Mouse (Mus musculus) central nervous system, embryonic 18 days (tissue): ENCODE results near the gene Vwa7. TPM values are rescaled to one million over a fixed set of nuclear protein-coding genes. Genes with fewer than 3 reads are reported as not detected.

ENCODE experiments used
- polyA plus RNA-seq: library from polyadenylated mRNA; depleted of rRNA; stranded (reverse); fragments of >200 nt; gene quantifications from 2 replicates; pipeline ENCODE4 v1.2.3, GENCODE M21; 2012; rRNA removed

Vwa7 gene
- polyA plus RNA-seq, result 0.48 TPM in 2 replicates

GRCm38 (mm10) chr17:35016376-35016775 lies at the start of gene Vwa7:
Vwa7 (plus strand) TSS chr17:35016579.

GRCm38 (mm10) chr17:34969822-34970221 lies 46.6 kb upstream of the Vwa7 start, which contains the start of gene Gm20481:
Gm20481 (plus strand) TSS chr17:34969912.

DNA sequence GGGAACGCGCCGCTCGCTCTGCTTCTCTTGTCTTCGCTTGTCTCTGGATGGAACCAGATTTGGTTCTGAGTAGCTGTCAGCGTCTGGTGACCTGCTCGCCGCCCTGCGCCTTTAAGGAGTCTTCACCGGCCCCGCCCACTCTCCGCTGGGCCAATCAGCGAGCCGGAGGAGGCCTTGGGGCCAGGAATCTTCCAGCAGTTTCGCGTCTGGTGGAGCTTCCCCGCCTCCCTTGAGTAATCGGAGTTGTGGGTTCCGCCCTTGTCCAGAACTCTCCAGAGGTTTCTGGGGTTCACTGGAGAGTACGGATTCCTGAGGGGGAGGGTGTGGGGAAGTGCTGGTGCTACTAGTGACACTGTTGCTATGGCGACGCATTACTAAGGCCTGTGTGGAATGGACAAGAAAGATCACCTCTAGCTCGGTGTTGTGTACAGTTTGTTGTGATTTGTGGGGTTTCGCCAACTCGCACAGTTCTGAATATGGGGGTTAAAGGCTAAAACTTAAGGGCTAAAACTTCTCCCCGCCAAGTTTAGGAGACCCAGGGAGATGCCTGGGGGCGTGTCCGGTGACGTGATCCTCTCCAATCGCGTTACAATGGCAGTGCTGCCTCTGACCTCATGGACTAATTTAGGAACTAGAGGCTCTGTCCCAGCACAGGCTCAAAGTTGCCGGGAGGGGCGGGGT lies 44.2 kb upstream of the Vwa7 start, which contains the start of the genes Hspa1a and Hspa1l:
Hspa1a (minus strand) TSS at position 88 of the 681 bp plus-strand sequence.
Hspa1l (plus strand) TSS at position 635 of the 681 bp plus-strand sequence.

DNA sequence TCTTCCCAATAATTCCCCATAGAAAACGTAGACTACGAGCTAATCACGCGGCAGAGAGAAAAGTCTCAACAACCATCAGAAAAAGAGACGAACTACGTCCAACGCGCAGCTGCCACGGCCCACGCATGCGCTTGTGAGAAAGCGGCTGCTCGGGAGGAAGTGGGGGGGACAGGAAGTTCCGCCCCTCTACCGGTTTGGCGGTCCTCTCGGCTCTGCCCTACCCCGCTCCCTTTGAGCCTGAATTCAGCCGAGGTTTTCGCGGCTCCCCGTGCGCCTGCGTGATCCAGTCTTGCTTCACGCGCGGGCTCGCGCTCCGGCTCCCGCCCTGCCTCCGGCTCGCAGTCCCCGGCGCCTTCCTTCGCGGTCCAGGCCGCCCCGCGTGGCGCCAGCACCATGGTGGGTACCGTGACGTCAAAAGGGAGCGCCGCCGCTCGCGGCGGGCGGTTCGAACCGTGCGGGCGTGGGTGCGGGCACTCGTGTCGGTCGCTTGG lies 34.6 kb upstream of the Vwa7 start, which contains the start of gene Lsm2:
Lsm2 (plus strand) TSS at position 173 of the 491 bp plus-strand sequence.

DNA sequence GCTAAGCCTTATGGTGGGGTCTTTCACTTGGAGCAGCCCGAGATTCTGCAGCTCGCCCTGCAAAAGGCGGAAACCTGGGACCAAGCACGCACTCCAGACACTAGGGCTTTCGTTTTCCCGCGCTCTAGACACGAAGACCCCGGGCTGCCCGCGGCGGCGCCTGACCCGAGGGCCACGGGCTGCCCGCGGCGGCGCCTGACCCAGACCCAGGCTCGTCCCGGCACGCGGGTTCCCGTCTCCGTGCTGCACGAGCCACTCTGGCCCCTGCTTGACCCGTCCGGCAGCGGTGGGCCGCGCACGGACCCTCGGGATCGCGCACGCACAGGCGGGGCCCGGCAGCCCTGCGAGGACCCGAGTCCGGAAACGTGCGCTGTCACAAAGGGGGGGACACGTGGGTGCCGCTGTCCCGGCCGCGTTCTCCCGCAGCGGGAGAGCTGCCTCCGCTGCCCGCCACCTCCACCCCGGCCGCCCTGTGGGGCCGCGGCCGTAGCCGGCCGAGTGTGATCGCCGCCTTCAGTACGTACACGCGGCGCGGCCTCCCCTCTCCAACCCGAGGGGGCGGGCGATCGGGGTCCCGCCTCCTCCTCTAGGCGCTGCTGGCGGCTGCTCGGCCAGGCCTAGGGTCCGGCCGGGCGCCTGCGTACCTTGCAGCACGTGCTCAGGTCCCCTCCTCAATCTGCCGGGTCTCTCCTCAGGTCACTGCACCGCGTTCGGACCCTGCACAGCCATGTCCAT lies 15.5 kb upstream of the Vwa7 start, which contains the start of gene Vars:
Vars (plus strand) TSS at position 271 of the 735 bp plus-strand sequence.

GRCm38 (mm10) chr17:35027277-35028068 lies 11.1 kb downstream of the Vwa7 start, which contains the start of gene Sapcd1:
Sapcd1 (minus strand) TSS chr17:35028016.

GRCm38 (mm10) chr17:35046681-35047455 lies 30.5 kb downstream of the Vwa7 start, which contains the start of gene Msh5:
Msh5 (minus strand) TSS chr17:35046745.

DNA sequence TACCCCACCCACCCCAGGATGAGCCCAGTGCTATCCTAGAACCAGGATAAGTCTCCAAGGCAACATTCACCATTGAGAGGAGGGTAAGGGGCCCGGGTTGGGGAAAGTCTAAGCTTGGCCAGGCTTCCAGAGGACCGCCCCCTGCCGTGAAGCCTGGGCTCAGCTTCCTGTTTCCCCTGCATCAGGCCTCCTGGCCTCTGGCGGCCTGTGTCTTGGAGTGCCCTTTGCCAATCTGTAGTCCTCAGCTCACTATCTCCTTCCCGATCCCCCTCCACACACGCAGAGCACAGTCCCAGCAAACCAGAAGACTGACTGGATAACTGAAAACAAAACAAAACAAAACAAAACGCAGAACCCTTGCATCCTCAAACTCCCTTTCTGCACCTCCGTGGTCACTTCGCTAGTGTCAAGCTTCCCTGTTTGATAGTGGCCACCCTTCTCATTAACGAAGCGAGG lies 33.2 kb downstream of the Vwa7 start, which contains the start of gene Clic1:
Clic1 (plus strand) TSS at position 406 of the 456 bp plus-strand sequence.

GRCm38 (mm10) chr17:35058911-35059892 lies 42.8 kb downstream of the Vwa7 start, which contains the start of gene Ddah2:
Ddah2 (plus strand) TSS chr17:35059035.

DNA sequence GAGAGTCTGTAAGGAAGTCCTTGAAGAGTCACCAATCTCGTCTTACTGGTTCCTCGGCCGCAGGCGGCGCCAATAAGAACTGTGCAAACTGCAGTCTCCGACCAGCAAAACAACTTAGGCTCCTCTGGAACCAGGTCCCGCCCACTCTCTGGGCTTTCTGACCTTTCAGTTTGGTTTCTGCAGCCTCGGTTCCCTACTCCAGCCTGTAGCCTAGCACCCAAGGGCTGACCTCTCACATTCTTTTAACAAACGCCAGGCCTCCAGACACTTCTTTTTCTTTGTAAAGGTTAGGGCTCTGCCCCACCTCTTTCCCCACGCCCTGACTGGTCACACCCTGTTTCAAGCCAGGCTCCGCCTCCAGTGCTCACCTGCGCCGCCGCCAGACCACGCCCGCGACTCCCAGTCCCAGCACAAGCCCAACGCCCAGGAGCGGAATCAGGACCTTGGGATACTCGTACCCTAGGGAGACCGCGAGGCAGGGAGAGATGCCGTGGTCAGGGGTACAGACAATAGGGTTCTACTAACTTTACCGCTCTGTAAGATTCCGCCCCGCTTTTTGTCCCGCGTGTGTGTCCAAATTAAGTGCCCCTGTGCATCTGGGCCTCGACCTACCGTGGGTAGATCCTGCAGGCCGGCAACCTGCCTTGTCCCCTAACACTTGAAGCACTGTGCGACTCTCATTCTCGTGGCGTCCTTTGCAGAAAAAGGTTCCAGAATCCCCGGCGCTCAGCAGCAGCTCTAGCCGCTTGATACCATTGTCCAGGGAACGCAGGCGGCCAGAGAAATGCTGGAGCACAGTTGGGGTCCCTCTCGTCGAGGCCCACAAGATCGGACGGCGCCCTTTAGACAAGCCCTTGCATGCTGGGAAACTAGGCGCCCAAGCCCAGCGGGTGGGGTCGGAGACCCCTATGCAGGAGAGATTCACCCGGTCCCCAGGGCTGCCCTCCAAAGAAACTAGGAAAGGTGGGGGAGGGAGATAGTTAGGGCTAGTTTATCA lies 48.9 kb downstream of the Vwa7 start, which contains the start of gene Ly6g6c:
Ly6g6c (plus strand) TSS at position 438 of the 997 bp plus-strand sequence.

GRCm38 (mm10) chr17:35066084-35066483 lies 49.7 kb downstream of the Vwa7 start, which contains the start of gene Mpig6b:
Mpig6b (minus strand) TSS chr17:35066184.

Other genes starting within 250 kb of the Vwa7 start
- 0.08 TPM in 1 of 2 replicates, not detected in the other for gene Cyp21a1, start 212.0 kb upstream of the Vwa7 start, polyA plus RNA-seq
- gene Stk19, start 179.6 kb upstream of the Vwa7 start, polyA plus RNA-seq, result 75.7 and 76.3 TPM in 2 replicates
- gene Dxo, start 179.6 kb upstream of the Vwa7 start, polyA plus RNA-seq, result 61.1 and 67.6 TPM in 2 replicates
- 89.7 and 90.9 TPM in 2 replicates for gene Skiv2l, start 166.4 kb upstream of the Vwa7 start, polyA plus RNA-seq
- gene Nelfe, start 166.2 kb upstream of the Vwa7 start, polyA plus RNA-seq, result 50.7 and 54.7 TPM in 2 replicates
- gene Cfb, start 154.1 kb upstream of the Vwa7 start, polyA plus RNA-seq, result 0.29 and 2.0 TPM in 2 replicates
- gene Zbtb12, start 137.1 kb upstream of the Vwa7 start, polyA plus RNA-seq, result 73.3 and 74.1 TPM in 2 replicates
- gene Gm20547, start 134.5 kb upstream of the Vwa7 start, polyA plus RNA-seq, result 0.29 TPM in 1 of 2 replicates, not detected in the other
- gene C2, start 118.3 kb upstream of the Vwa7 start, polyA plus RNA-seq, result 2.4 and 3.2 TPM in 2 replicates
- 311 and 328 TPM in 2 replicates for gene Ehmt2, start 118.1 kb upstream of the Vwa7 start, polyA plus RNA-seq
- 0.04 and 0.06 TPM in 2 replicates for gene Slc44a4, start 102.1 kb upstream of the Vwa7 start, polyA plus RNA-seq
- 30.5 and 30.9 TPM in 2 replicates for gene Neu1, start 85.3 kb upstream of the Vwa7 start, polyA plus RNA-seq
- gene Hspa1b, start 57.3 kb upstream of the Vwa7 start, polyA plus RNA-seq, result 8.8 and 9.7 TPM in 2 replicates
- gene Gm20481, start 46.7 kb upstream of the Vwa7 start, polyA plus RNA-seq, result not detected in 2 replicates
- 13.2 and 13.5 TPM in 2 replicates for gene Hspa1a, start 44.4 kb upstream of the Vwa7 start, polyA plus RNA-seq
- gene Hspa1l, start 43.9 kb upstream of the Vwa7 start, polyA plus RNA-seq, result 0.62 and 0.90 TPM in 2 replicates
- 93.6 and 101 TPM in 2 replicates for gene Lsm2, start 34.7 kb upstream of the Vwa7 start, polyA plus RNA-seq
- 78.1 and 85.3 TPM in 2 replicates for gene Vars, start 15.6 kb upstream of the Vwa7 start, polyA plus RNA-seq
- gene Sapcd1, start 11.4 kb downstream of the Vwa7 start, polyA plus RNA-seq, result 2.1 and 2.3 TPM in 2 replicates
- gene Msh5, start 30.2 kb downstream of the Vwa7 start, polyA plus RNA-seq, result 2.7 and 3.0 TPM in 2 replicates
- 45.7 and 47.6 TPM in 2 replicates for gene Clic1, start 33.4 kb downstream of the Vwa7 start, polyA plus RNA-seq
- 243 and 254 TPM in 2 replicates for gene Ddah2, start 42.5 kb downstream of the Vwa7 start, polyA plus RNA-seq
- 2.1 TPM in 1 of 2 replicates, not detected in the other for gene Ly6g6c, start 48.8 kb downstream of the Vwa7 start, polyA plus RNA-seq
- 0.03 and 0.10 TPM in 2 replicates for gene Mpig6b, start 49.6 kb downstream of the Vwa7 start, polyA plus RNA-seq
- gene Ly6g6e, start 60.3 kb downstream of the Vwa7 start, polyA plus RNA-seq, result 6.6 and 10.1 TPM in 2 replicates
- 1.3 and 1.6 TPM in 2 replicates for gene Ly6g6d, start 61.5 kb downstream of the Vwa7 start, polyA plus RNA-seq
- 0.09 and 0.19 TPM in 2 replicates for gene Ly6g6f, start 69.0 kb downstream of the Vwa7 start, polyA plus RNA-seq
- 110 and 114 TPM in 2 replicates for gene Abhd16a, start 72.7 kb downstream of the Vwa7 start, polyA plus RNA-seq
- gene Ly6g5c, start 91.7 kb downstream of the Vwa7 start, polyA plus RNA-seq, result not detected in 2 replicates
- 2.3 TPM in 2 replicates for gene Ly6g5b, start 98.8 kb downstream of the Vwa7 start, polyA plus RNA-seq
- 17.4 and 18.3 TPM in 2 replicates for gene Gpank1, start 104.9 kb downstream of the Vwa7 start, polyA plus RNA-seq
- gene Csnk2b, start 105.5 kb downstream of the Vwa7 start, polyA plus RNA-seq, result 170 and 198 TPM in 2 replicates
- 5.2 and 5.6 TPM in 2 replicates for gene D17H6S53E, start 109.8 kb downstream of the Vwa7 start, polyA plus RNA-seq
- gene Apom, start 115.5 kb downstream of the Vwa7 start, polyA plus RNA-seq, result 0.65 and 0.84 TPM in 2 replicates
- gene Bag6, start 118.6 kb downstream of the Vwa7 start, polyA plus RNA-seq, result 237 and 290 TPM in 2 replicates
- 228 and 250 TPM in 2 replicates for gene Prrc2a, start 148.3 kb downstream of the Vwa7 start, polyA plus RNA-seq
- gene Aif1, start 159.5 kb downstream of the Vwa7 start, polyA plus RNA-seq, result 3.7 and 3.9 TPM in 2 replicates
- 15.7 and 18.5 TPM in 2 replicates for gene Lst1, start 171.9 kb downstream of the Vwa7 start, polyA plus RNA-seq
- 0.76 and 0.84 TPM in 2 replicates for gene Ltb, start 177.9 kb downstream of the Vwa7 start, polyA plus RNA-seq
- gene Tnf, start 185.4 kb downstream of the Vwa7 start, polyA plus RNA-seq, result 0.05 TPM in 2 replicates
- 0.57 and 0.62 TPM in 2 replicates for gene Lta, start 188.8 kb downstream of the Vwa7 start, polyA plus RNA-seq
- gene Gm16181, start 204.3 kb downstream of the Vwa7 start, polyA plus RNA-seq, result not detected in 2 replicates
- 147 and 148 TPM in 2 replicates for gene Atp6v1g2, start 217.1 kb downstream of the Vwa7 start, polyA plus RNA-seq
- gene Nfkbil1, start 219.2 kb downstream of the Vwa7 start, polyA plus RNA-seq, result 14.3 and 14.8 TPM in 2 replicates
- gene Ddx39b, start 225.2 kb downstream of the Vwa7 start, polyA plus RNA-seq, result 727 and 778 TPM in 2 replicates
- gene H2-D1, start 246.2 kb downstream of the Vwa7 start, polyA plus RNA-seq, result 60.4 and 60.8 TPM in 2 replicates